Mouse (Mus musculus) MEL (cell line): ENCODE data around the gene Kcnn1. TPM values are rescaled to one million over a fixed set of nuclear protein-coding genes. Genes with fewer than 3 reads are reported as not detected.

ENCODE experiments used
- DNase-seq: peaks from one replicate; pipeline ENCODE4 v3.0.0; 2011; ENCODE audit warnings: low read depth, low spot score
- H3K27ac ChIP-seq: 2 replicates; pipeline ENCODE4 v1.5.1; 2012; ENCODE audit warnings: low read depth, mild to moderate bottlenecking, control low read depth, low read length, moderate library complexity; ENCODE audit not compliant: control insufficient read depth
- H3K27me3 ChIP-seq, 2 experiments: fragments of 150-350 bp in 1 of 2; sonication (generic) in 1 of 2; 2 replicates each; pipeline ENCODE4 v1.6.1; 2012; ENCODE audit warnings: low read length in 2 of 2, mild to moderate bottlenecking in 2 of 2, improper control_type of control experiment in 1 of 2, moderate library complexity in 1 of 2; ENCODE audit not compliant: insufficient read depth in 2 of 2, control insufficient read depth in 1 of 2
- H3K36me3 ChIP-seq, 2 experiments: 2 replicates each; pipeline ENCODE4 v1.6.1; 2012 to 2014; ENCODE audit warnings: low read length in 2 of 2, improper control_type of control experiment in 1 of 2, inconsistent platforms in 1 of 2, mild to moderate bottlenecking in 1 of 2; ENCODE audit not compliant: insufficient read depth in 2 of 2, control insufficient read depth in 1 of 2
- H3K4me1 ChIP-seq, 2 experiments: fragments of 150-350 bp in 1 of 2; sonication (generic) in 1 of 2; 2 replicates each; pipeline ENCODE4 v1.6.1; 2012; ENCODE audit warnings: low read length in 2 of 2, improper control_type of control experiment in 1 of 2, mild to moderate bottlenecking in 1 of 2; ENCODE audit not compliant: insufficient read depth in 2 of 2, control insufficient read depth in 1 of 2
- H3K4me3 ChIP-seq, 2 experiments: fragments of 150-350 bp in 1 of 2; sonication (generic) in 1 of 2; 2 replicates each; pipeline ENCODE4 v1.5.1; 2012; ENCODE audit warnings: low read depth in 2 of 2, low read length in 2 of 2, mild to moderate bottlenecking in 2 of 2, moderate library complexity in 2 of 2, control low read depth in 1 of 2, improper control_type of control experiment in 1 of 2; ENCODE audit not compliant: control insufficient read depth in 1 of 2, insufficient read depth in 1 of 2
- H3K79me2 ChIP-seq: 2 replicates; pipeline ENCODE4 v1.6.1; 2012; ENCODE audit warnings: mild to moderate bottlenecking, low read length, moderate library complexity; ENCODE audit not compliant: control insufficient read depth, poor library complexity, insufficient read depth
- H3K9ac ChIP-seq: 2 replicates; pipeline ENCODE4 v1.6.1; 2012; ENCODE audit warnings: low read depth, mild to moderate bottlenecking, control low read depth, low read length, moderate library complexity; ENCODE audit not compliant: control insufficient read depth, poor library complexity, severe bottlenecking
- H3K9me3 ChIP-seq: fragments of 150-350 bp; sonication (generic); replicated peaks from 2 replicates; pipeline ENCODE4 v1.6.1; 2012; ENCODE audit warnings: mild to moderate bottlenecking, low read length, improper control_type of control experiment, moderate library complexity; ENCODE audit not compliant: insufficient read depth
- CHD1 ChIP-seq: IDR thresholded peaks from 2 replicates; pipeline ENCODE4 v1.6.1; 2012; ENCODE audit warnings: low read depth, mild to moderate bottlenecking, inconsistent platforms, low read length, improper control_type of control experiment
- CHD2 ChIP-seq: IDR thresholded peaks from 2 replicates; pipeline ENCODE4 v1.6.1; 2011; ENCODE audit warnings: low read length, improper control_type of control experiment
- ELF1 ChIP-seq: IDR thresholded peaks from 2 replicates; pipeline ENCODE4 v1.6.1; 2014; ENCODE audit warnings: low read depth, mild to moderate bottlenecking, inconsistent platforms, low read length, improper control_type of control experiment, moderate library complexity
- MAX ChIP-seq: IDR thresholded peaks from 2 replicates; pipeline ENCODE4 v1.6.1; 2011; ENCODE audit warnings: low read length, improper control_type of control experiment
- NELFE ChIP-seq: IDR thresholded peaks from 2 replicates; pipeline ENCODE4 v1.6.1; 2011; ENCODE audit warnings: low read depth, low read length, improper control_type of control experiment
- POLR2A ChIP-seq, 2 experiments: IDR thresholded peaks; 2 replicates each; pipeline ENCODE4 v1.6.1; 2011 to 2012; ENCODE audit warnings: low read length in 2 of 2, mild to moderate bottlenecking in 2 of 2, control low read depth in 1 of 2, improper control_type of control experiment in 1 of 2, low read depth in 1 of 2, moderate library complexity in 1 of 2; ENCODE audit not compliant: control insufficient read depth in 1 of 2, insufficient read depth in 1 of 2, poor library complexity in 1 of 2
- POLR2AphosphoS5 ChIP-seq: IDR thresholded peaks from 2 replicates; pipeline ENCODE4 v1.6.1; 2012; ENCODE audit warnings: low read depth, borderline replicate concordance, mild to moderate bottlenecking, inconsistent platforms, low read length, moderate library complexity, mixed read lengths
- TCF12 ChIP-seq: IDR thresholded peaks from 2 replicates; pipeline ENCODE4 v1.6.1; 2014; ENCODE audit warnings: low read depth, mild to moderate bottlenecking, inconsistent platforms, low read length, improper control_type of control experiment, moderate library complexity
- USF2 ChIP-seq, 2 experiments: IDR thresholded peaks; 2 replicates each; pipeline ENCODE4 v1.6.1; 2011 to 2012; ENCODE audit warnings: improper control_type of control experiment in 2 of 2, low read length in 2 of 2, borderline replicate concordance in 1 of 2, inconsistent platforms in 1 of 2, low read depth in 1 of 2, mild to moderate bottlenecking in 1 of 2; ENCODE audit not compliant: insufficient read depth in 1 of 2
- polyA plus RNA-seq, 2 experiments: library from polyadenylated mRNA; stranded (reverse) in 1 of 2; unstranded in 1 of 2; fragments of >175 nt in 1 of 2; fragments of >200 nt in 1 of 2; gene quantifications; 2 replicates each; pipeline versions ENCODE4 v1.2.1 to v1.2.4; 2012; ENCODE audit warnings: low replicate concordance in 2 of 2, low read depth in 1 of 2; ENCODE audit not compliant: insufficient read length in 2 of 2, insufficient read depth in 1 of 2, missing spikeins in 1 of 2
- total RNA-seq: library from RNA; depleted of rRNA; stranded (reverse); fragments of 300-350 nt; gene quantifications from 2 replicates; pipeline ENCODE4 v1.2.3, GENCODE M21; 2012

The Kcnn1 gene
- total and polyA plus RNA-seq, 3 experiments, result 8.9 to 10.7 TPM; not detected in 1

DNA sequence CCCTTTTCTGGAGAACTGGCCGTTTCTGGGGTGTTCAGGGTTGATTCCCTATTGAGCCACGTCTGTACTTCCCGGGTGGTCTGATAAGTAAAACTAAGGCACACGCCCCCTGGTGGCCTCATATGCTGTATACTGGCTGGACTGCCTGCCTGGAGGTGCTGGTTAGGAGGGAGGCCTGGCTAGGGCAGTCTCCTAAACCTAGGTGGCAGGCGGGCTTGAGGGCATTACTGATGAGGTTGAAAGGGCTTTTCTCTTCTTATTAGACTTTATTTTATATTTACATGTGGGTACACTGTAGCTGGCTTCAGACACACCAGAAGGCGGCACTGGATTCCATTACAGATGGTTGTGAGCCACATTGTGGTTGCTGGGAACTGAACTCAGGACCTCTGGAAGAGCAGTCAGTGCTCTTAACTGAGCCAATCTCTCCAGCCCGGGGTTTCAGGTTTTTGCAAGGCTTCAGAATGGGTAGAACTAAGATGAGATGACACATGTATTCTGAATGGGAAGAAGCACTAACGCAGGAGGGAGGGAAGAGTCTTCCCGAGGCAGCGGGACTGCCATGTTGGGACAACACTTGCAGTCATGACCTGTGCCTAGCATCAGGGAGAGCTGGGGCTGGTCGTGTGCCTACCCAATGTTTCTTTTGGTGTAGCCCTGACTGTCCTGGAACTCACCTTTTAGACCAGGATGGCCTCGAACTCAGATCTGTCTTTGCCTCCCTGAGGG is 30.8 kb upstream of the Kcnn1 start (continued):
- TF ChIP-seq MAX (peak; percentile 45; the same call in 1 of the 2 replicates), ELF1 (no peak), CHD1 (no peak), NELFE (peak; percentile 47; the same call in 1 of the 2 replicates)

GRCm38 (mm10) chr8:70892896-70893655 is 30.0 kb upstream of the Kcnn1 start:
- H3K9ac ChIP-seq, result no peak overlapping the region
- TF ChIP-seq CHD2 (0 out of 2 replicates have a peak, but pooled peaks have one; percentile 22), TCF12 (no peak), POLR2AphosphoS5 (0 out of 2 replicates have a peak, but pooled peaks have one; percentile 56)
- TF ChIP-seq, all 39 proteins: peak for 2
- H3K79me2 ChIP-seq, result peaks cover 19% of the 10 kb centered on the region
- no peak overlapping the region for H3K4me3 ChIP-seq
- H3K27me3 ChIP-seq, result no peaks in the 10 kb centered on the region
- no peak overlapping the region for H3K27ac ChIP-seq
- H3K9me3 ChIP-seq, result no peaks in the 10 kb centered on the region
- H3K4me1 ChIP-seq, result no peaks in the 10 kb centered on the region
- peaks cover 7 to 12% of the 10 kb centered on the region in 2 experiments; a peak in 3 of 4 replicates for H3K36me3 ChIP-seq
- DNase-seq, result no peak

GRCm38 (mm10) chr8:70892022-70892895 is 29.2 kb upstream of the Kcnn1 start, which contains the start of gene Slc5a5:
Slc5a5 (minus strand) TSS chr8:70892757.
- H3K9ac ChIP-seq, result no peak within 1 kb of the TSS
- peaks cover 18% of the 10 kb centered on the region for H3K79me2 ChIP-seq
- H3K36me3 ChIP-seq, result peaks cover 7 to 12% of the 10 kb centered on the region in 2 experiments; a peak in 3 of 4 replicates
- no peak within 1 kb of the TSS for H3K4me3 ChIP-seq
- H3K9me3 ChIP-seq, result no peaks in the 10 kb centered on the region
- H3K4me1 ChIP-seq, result no peaks in the 10 kb centered on the region
- 0 out of 4 replicates have a peak, but pooled peaks of 1 of the 2 experiments have one; percentile 26 for TF ChIP-seq POLR2A (IDR thresholded peaks at IDR 0.05; ENCODE audit: control insufficient read depth in 1 of 2, insufficient read depth in 1 of 2, low read depth in 1 of 2, low read length in 2 of 2, poor library complexity in 1 of 2)
- TF ChIP-seq USF2 (IDR thresholded peaks at IDR 0.05; ENCODE audit: borderline replicate concordance in 1 of 2, insufficient read depth in 1 of 2, low read depth in 1 of 2, low read length in 2 of 2), result no peak
- TF ChIP-seq, all 39 proteins: peak for 1
- DNase-seq, result no peak
- no peaks in the 10 kb centered on the region for H3K27me3 ChIP-seq
- H3K27ac ChIP-seq, result no peak within 1 kb of the TSS
